Mouse (Mus musculus) kidney, adult 2 months (tissue): ENCODE results near the gene Rsph6a. TPM values are rescaled to one million over a fixed set of nuclear protein-coding genes. Genes with fewer than 3 reads are reported as not detected.
"Not testable (repeated sequence)": the region's sequence is repeated elsewhere in the genome, so short reads cannot be mapped to it uniquely, and the experiment has no call there.

ENCODE experiments used
- DNase-seq: peaks from one replicate; pipeline ENCODE4 v3.0.0; 2021
- H3K27ac ChIP-seq: fragments of 200-500 bp; 2 replicates; pipeline ENCODE4 v1.5.1; 2012; ENCODE audit warnings: low read depth, low read length, control low read depth, inconsistent platforms; ENCODE audit not compliant: insufficient read depth
- H3K27me3 ChIP-seq: fragments of 200-500 bp; replicated peaks from 2 replicates; pipeline ENCODE4 v1.6.1; 2012; ENCODE audit warnings: mild to moderate bottlenecking, moderate library complexity, low read length, inconsistent platforms; ENCODE audit not compliant: control insufficient read depth, insufficient read depth
- H3K36me3 ChIP-seq: fragments of 200-500 bp; 2 replicates; pipeline ENCODE4 v1.6.1; 2012; ENCODE audit warnings: mild to moderate bottlenecking, moderate library complexity, low read length, inconsistent platforms; ENCODE audit not compliant: control insufficient read depth, insufficient read depth
- H3K4me1 ChIP-seq: fragments of 200-500 bp; 2 replicates; pipeline ENCODE4 v1.6.1; 2011; ENCODE audit warnings: low read length; ENCODE audit not compliant: control insufficient read depth, insufficient read depth
- H3K4me3 ChIP-seq: fragments of 200-500 bp; 2 replicates; pipeline ENCODE4 v1.5.1; 2011; ENCODE audit warnings: mild to moderate bottlenecking, low read depth, low read length, control low read depth; ENCODE audit not compliant: insufficient read depth
- CTCF ChIP-seq: fragments of 200-500 bp; conservative IDR thresholded peaks from 2 replicates; pipeline ENCODE4 v1.5.1; 2011; ENCODE audit warnings: low read depth, mild to moderate bottlenecking, control low read depth, low read length, moderate library complexity, mixed read lengths; ENCODE audit not compliant: insufficient read depth, insufficient read length
- POLR2A ChIP-seq: fragments of 200-500 bp; IDR thresholded peaks from one replicate; pipeline ENCODE4 v1.6.1; 2011; ENCODE audit warnings: low read depth, low read length, control low read depth
- WGBS: fragments of 180-500 bp; shearing (Covaris S2); methylation state at CpG from one replicate; pipeline ENCODE4 v1.1.7; 2018; 5-methylcytosine and 5-hydroxymethylcytosine counted together
- polyA plus RNA-seq: library from polyadenylated mRNA; depleted of rRNA; stranded (reverse); fragments of >200 nt; gene quantifications from 2 replicates; pipeline ENCODE4 v1.2.3, GENCODE M21; 2012

Rsph6a gene
- polyA plus RNA-seq, 1 experiment: 0.05 TPM

DNA sequence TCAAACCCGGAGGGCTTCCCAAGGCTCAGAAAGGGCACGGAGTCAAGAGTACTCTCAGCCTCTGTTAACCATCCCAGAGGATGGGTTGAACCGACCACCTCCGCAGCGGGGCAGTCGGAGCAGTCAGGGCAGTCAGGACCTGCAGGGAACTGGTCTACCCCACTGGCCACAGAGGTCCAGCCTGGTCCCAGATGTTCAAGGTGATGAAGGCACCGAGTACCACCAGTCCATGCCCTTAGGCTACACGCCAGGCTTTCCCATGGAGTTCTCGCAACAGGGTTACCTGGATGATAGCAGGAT is 237 bp downstream of the Rsph6a start:
- no peaks in the 10 kb centered on the region for H3K27me3 ChIP-seq
- 73% methylated on average over 9 of the region's 9 CpGs for WGBS
- H3K4me1 ChIP-seq: no peaks in the 10 kb centered on the region
- TF ChIP-seq POLR2A: no peak
- no peak for TF ChIP-seq CTCF
- peaks cover 2% of the 10 kb centered on the region; the same call in 1 of the 2 replicates for H3K36me3 ChIP-seq
- no peak overlapping the region for H3K4me3 ChIP-seq
- no peak for DNase-seq
- no peak overlapping the region for H3K27ac ChIP-seq

- H3K27ac ChIP-seq: no peak overlapping the region
- 88% methylated on average over 8 of the region's 8 CpGs for WGBS
- DNase-seq: no peak
- TF ChIP-seq POLR2A (no peak), CTCF (no peak)
- no peak overlapping the region for H3K4me3 ChIP-seq
- H3K4me1 ChIP-seq: no peaks in the 10 kb centered on the region
- H3K36me3 ChIP-seq: peaks cover 2% of the 10 kb centered on the region; the same call in 1 of the 2 replicates
- H3K27me3 ChIP-seq: no peaks in the 10 kb centered on the region
Measured at GRCm38 (mm10) chr7:19055108-19055507, 618 bp downstream of the Rsph6a start.

DNA sequence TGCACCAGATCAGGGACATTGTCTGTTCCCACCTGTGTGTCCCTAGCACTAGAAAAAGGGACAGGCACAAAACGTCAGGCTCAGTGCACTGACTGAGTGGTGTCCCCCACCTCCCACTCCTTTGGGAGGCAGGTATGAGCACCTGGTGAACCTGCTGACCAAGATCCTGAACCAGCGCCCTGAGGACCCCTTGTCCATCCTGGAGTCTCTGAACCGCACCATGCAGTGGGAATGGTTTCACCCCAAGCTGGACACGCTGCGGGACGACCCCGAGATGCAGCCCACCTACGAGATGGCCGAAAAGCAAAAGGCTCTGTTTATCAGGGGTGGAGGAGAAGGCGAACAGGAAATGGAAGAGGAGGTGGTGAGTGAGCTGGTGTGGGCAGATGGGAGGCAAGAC is 2.9 kb downstream of the Rsph6a start:
- Histone ChIP-seq H3K4me1 (no peaks in the 10 kb centered on the region), H3K4me3 (no peak overlapping the region), H3K36me3 (no peaks in the 10 kb centered on the region), H3K27ac (no peak overlapping the region), H3K27me3 (no peaks in the 10 kb centered on the region)
- 87% methylated on average over 10 of the region's 10 CpGs for WGBS
- DNase-seq: no peak
- TF ChIP-seq CTCF (no peak), POLR2A (no peak)

DNA sequence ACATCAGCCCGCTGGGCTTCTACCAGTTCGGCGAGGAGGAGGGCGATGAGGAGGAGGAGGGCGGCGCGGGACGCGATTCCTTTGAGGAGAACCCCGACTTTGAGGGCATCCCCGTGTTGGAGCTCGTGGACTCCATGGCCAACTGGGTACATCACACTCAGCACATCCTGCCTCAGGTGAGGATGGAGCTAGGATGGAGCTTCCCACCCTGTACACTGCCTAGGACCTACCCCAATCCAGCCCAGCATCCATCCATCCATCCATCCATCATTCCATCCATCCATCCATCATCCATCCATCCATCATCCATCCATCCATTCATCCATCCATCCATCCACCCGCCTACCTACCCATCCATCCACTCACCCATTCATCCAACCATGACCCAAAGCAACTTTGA is 11.4 kb downstream of the Rsph6a start:
- H3K27me3 ChIP-seq: no peaks in the 10 kb centered on the region

GRCm38 (mm10) chr7:19067063-19067462 is 12.6 kb downstream of the Rsph6a start:
- WGBS: 40% methylated on average over 14 of the region's 14 CpGs
- H3K36me3 ChIP-seq: no peaks in the 10 kb centered on the region
- TF ChIP-seq CTCF: no peak
- no peak for TF ChIP-seq POLR2A
- DNase-seq: no peak
- H3K27me3 ChIP-seq: no peaks in the 10 kb centered on the region
- no peaks in the 10 kb centered on the region for H3K4me1 ChIP-seq
- no peak overlapping the region for H3K4me3 ChIP-seq
- H3K27ac ChIP-seq: no peak overlapping the region

More for the DNA sequence above, 11.4 kb downstream of the Rsph6a start:
- H3K27ac ChIP-seq: no peak overlapping the region
- H3K36me3 ChIP-seq: no peaks in the 10 kb centered on the region
- 49% methylated on average over 13 of the region's 13 CpGs for WGBS
- TF ChIP-seq CTCF (no peak), POLR2A (no peak)
- DNase-seq: no peak
- no peak overlapping the region for H3K4me3 ChIP-seq
- no peaks in the 10 kb centered on the region for H3K4me1 ChIP-seq

GRCm38 (mm10) chr7:19067935-19068334 is 13.4 kb downstream of the Rsph6a start:
- H3K4me3 ChIP-seq: no peak overlapping the region
- H3K4me1 ChIP-seq: no peaks in the 10 kb centered on the region
- DNase-seq: no peak
- H3K27ac ChIP-seq: no peak overlapping the region
- no peaks in the 10 kb centered on the region for H3K27me3 ChIP-seq
- H3K36me3 ChIP-seq: no peaks in the 10 kb centered on the region
- TF ChIP-seq CTCF (no peak), POLR2A (no peak)
- 69% methylated on average over 14 of the region's 14 CpGs for WGBS

- DNase-seq: peak; percentile 76
- TF ChIP-seq POLR2A: no peak
- TF ChIP-seq CTCF: peak; percentile 78
Measured at GRCm38 (mm10) chr7:19068707-19069106, 14.2 kb downstream of the Rsph6a start.

GRCm38 (mm10) chr7:19069500-19069899 is 15.0 kb downstream of the Rsph6a start:
- no peak for TF ChIP-seq POLR2A
- TF ChIP-seq CTCF: peak; percentile 60
- no peaks in the 10 kb centered on the region for H3K4me1 ChIP-seq
- DNase-seq: no peak
- H3K27ac ChIP-seq: no peak overlapping the region
- H3K4me3 ChIP-seq: no peak overlapping the region
- H3K27me3 ChIP-seq: no peaks in the 10 kb centered on the region
- WGBS: 44% methylated on average over 3 of the region's 3 CpGs
- H3K36me3 ChIP-seq: no peaks in the 10 kb centered on the region

More at GRCm38 (mm10) chr7:19068707-19069106, 14.2 kb downstream of the Rsph6a start:
- Histone ChIP-seq H3K4me1 (no peaks in the 10 kb centered on the region), H3K27ac (no peak overlapping the region), H3K4me3 (no peak overlapping the region), H3K27me3 (no peaks in the 10 kb centered on the region), H3K36me3 (no peaks in the 10 kb centered on the region)
- 2% methylated on average over 2 of the region's 2 CpGs for WGBS

GRCm38 (mm10) chr7:19071024-19071423 is 16.5 kb downstream of the Rsph6a start:
- 49% methylated on average over 3 of the region's 3 CpGs for WGBS
- not testable (repeated sequence) for DNase-seq, H3K4me3 ChIP-seq, H3K4me1 ChIP-seq, H3K27me3 ChIP-seq, H3K36me3 ChIP-seq, H3K27ac ChIP-seq
